Mouse (Mus musculus) lung, postnatal 0 days (tissue): ENCODE measurements around the gene Cdc42.

ENCODE experiments used
- CTCF ChIP-seq: IDR thresholded peaks from 2 replicates; pipeline ENCODE4 v1.5.1; 2016; ENCODE audit warnings: antibody characterized with exemption, mild to moderate bottlenecking
- EP300 ChIP-seq: IDR thresholded peaks from 2 replicates; pipeline ENCODE4 v1.6.1; 2016; ENCODE audit warnings: antibody characterized with exemption, mild to moderate bottlenecking, control low read depth

DNA sequence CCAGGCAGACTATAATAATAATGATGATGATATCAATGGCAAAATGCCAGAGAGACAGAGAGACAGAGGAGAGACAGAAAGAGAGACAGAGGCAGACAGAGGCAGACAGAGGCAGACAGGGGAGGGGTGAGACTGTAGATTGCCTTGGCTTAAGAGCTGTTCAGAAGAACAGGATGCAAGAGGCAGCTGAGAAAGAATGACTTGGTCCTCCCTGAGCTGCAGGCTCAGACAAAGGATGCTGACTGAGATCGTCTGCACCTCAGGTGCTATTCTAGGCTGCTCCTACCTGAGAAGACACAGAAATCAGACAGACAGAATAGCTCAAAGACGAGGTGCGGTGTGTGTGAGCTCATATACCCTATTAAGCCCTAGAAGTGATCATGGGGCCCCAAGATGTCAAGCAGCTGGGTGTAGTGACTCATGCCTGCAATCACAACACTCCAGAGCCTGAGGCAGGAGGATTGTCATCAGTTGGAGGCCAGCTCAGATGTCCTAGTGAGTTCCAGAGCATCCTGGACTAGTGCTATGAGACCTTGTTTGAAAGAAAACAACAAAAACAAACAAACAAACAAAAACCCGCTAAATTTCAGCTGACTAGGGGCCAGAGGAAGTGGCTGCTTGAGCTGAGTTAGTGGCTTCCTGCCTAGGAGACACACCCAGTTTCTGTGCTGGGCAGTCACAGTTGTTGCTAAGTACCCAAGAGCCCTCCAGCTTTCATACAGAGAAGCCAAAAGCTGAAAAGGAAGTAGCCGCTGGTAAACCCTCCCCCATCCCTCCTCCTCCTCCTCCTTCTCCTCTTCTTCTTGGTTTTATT is 10.0 kb upstream of the Cdc42 start:
- TF ChIP-seq CTCF (no peak), EP300 (no peak)
